Mouse (Mus musculus): ENCODE measurements around the gene Nms. TPM values are rescaled to one million over a fixed set of nuclear protein-coding genes. Genes with fewer than 3 reads are reported as not detected.

Gene Nms
- not detected in 2 replicates for total RNA-seq (2012; rRNA removed)

DNA sequence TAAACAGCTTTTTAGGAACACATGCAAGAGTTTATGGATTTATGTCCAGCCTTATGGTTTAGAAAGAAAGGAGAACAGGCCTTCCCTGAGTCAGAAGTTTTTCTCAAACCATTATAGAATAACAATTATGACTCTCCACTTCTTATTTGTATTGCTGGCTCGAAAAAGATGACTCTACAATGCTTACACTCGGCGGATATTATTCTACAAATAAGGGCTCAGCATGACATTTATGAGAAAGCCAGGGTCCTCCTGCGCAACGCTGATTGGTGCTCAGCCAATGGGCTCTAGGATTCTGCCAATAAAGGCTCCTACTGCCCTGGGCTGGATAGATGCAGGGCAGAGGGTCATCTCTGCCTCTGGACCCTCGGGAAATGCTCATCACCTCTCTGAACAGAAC is at the start of gene Nms:
Gene Nms, plus strand, starts transcription at position 301 of the 400 bp plus-strand sequence.
- TF ChIP-seq MAFK (IDR thresholded peaks at IDR 0.05; ENCODE audit: insufficient read depth, low read depth, low read length) (no peak), ZC3H11A (IDR thresholded peaks at IDR 0.05; ENCODE audit: borderline replicate concordance, low read depth, low read length) (no peak), ZNF384 (IDR thresholded peaks at IDR 0.05; ENCODE audit: low read depth, low read length) (no peak), HCFC1 (IDR thresholded peaks at IDR 0.05; ENCODE audit: borderline replicate concordance, insufficient read depth, low read length) (no peak), CHD2 (IDR thresholded peaks at IDR 0.05; ENCODE audit: low read depth, low read length) (no peak)
- Histone ChIP-seq H3K4me3 (ENCODE audit: insufficient read depth in 1 of 2, low read depth in 1 of 2, low read length in 2 of 2, poor library complexity in 1 of 2, severe bottlenecking in 1 of 2) (no peak within 1 kb of the TSS), H3K27ac (ENCODE audit: insufficient read depth, low read depth, low read length, poor library complexity, severe bottlenecking) (no peak within 1 kb of the TSS), H3K9me3 (ENCODE audit: control insufficient read depth, insufficient read depth, low read depth, low read length) (no peaks in the 10 kb centered on the region), H3K4me1 (ENCODE audit: control insufficient read depth in 2 of 2, insufficient read depth in 2 of 2, low read length in 2 of 2, poor library complexity in 1 of 2) (no peaks in the 10 kb centered on the region), H3K9ac (ENCODE audit: insufficient read depth, low read depth, low read length, poor library complexity, severe bottlenecking) (no peak within 1 kb of the TSS), H3K36me3 (ENCODE audit: control insufficient read depth, insufficient read depth, low read length, poor library complexity, severe bottlenecking) (no peaks in the 10 kb centered on the region)
- DNase-seq (ENCODE audit: low read depth, low spot score) = no peak
- in situ Hi-C loops (cut with MboI; ENCODE audit: low sequenced_read_pairs in 2 of 2, unreplicated experiment in 2 of 2) = loop anchor here in 1 of 2 experiments (10.0 kb wide), 1 partner anchor 74 kb away; no protein-coding TSS in a partner anchor

- Histone ChIP-seq H3K36me3 (ENCODE audit: control insufficient read depth, insufficient read depth, low read length, poor library complexity, severe bottlenecking) (peaks cover 6% of the 10 kb centered on the region; the same call in 1 of the 2 replicates), H3K27ac (ENCODE audit: insufficient read depth, low read depth, low read length, poor library complexity, severe bottlenecking) (no peak overlapping the region), H3K9me3 (ENCODE audit: control insufficient read depth, insufficient read depth, low read depth, low read length) (no peaks in the 10 kb centered on the region), H3K4me1 (ENCODE audit: control insufficient read depth in 2 of 2, insufficient read depth in 2 of 2, low read length in 2 of 2, poor library complexity in 1 of 2) (peaks cover 0 to 10% of the 10 kb centered on the region in 2 experiments; a peak in 2 of 4 replicates), H3K4me3 (ENCODE audit: insufficient read depth in 1 of 2, low read depth in 1 of 2, low read length in 2 of 2, poor library complexity in 1 of 2, severe bottlenecking in 1 of 2) (no peak overlapping the region), H3K9ac (ENCODE audit: insufficient read depth, low read depth, low read length, poor library complexity, severe bottlenecking) (no peak overlapping the region)
- TF ChIP-seq ZC3H11A (IDR thresholded peaks at IDR 0.05; ENCODE audit: borderline replicate concordance, low read depth, low read length) (no peak), ZNF384 (IDR thresholded peaks at IDR 0.05; ENCODE audit: low read depth, low read length) (no peak), MAFK (IDR thresholded peaks at IDR 0.05; ENCODE audit: insufficient read depth, low read depth, low read length) (no peak)
- DNase-seq (ENCODE audit: low read depth, low spot score) = no peak
- in situ Hi-C loops (cut with MboI; ENCODE audit: low sequenced_read_pairs in 2 of 2, unreplicated experiment in 2 of 2) = no loop called here
Measured at GRCm38 (mm10) chr1:38891444-38891843, 47.5 kb upstream of the Nms start.

GRCm38 (mm10) chr1:38893081-38893480 is 45.9 kb upstream of the Nms start:
- DNase-seq (ENCODE audit: low read depth, low spot score) = no peak

GRCm38 (mm10) chr1:38897431-38898248 is 41.3 kb upstream of the Nms start, which contains the start of gene Chst10:
Chst10 (minus strand) TSS chr1:38898161.
- H3K27ac ChIP-seq (ENCODE audit: insufficient read depth, low read depth, low read length, poor library complexity, severe bottlenecking) = no peak within 1 kb of the TSS
- in situ Hi-C loops (cut with MboI; ENCODE audit: low sequenced_read_pairs in 2 of 2, unreplicated experiment in 2 of 2) = no loop called here
- H3K36me3 ChIP-seq (ENCODE audit: control insufficient read depth, insufficient read depth, low read length, poor library complexity, severe bottlenecking) = peaks cover 4% of the 10 kb centered on the region; the same call in 1 of the 2 replicates
- peak; percentile 47 for DNase-seq (ENCODE audit: low read depth, low spot score)
- peak within 1 kb of the TSS; percentile 73 to 83 for H3K4me3 ChIP-seq (ENCODE audit: insufficient read depth in 1 of 2, low read depth in 1 of 2, low read length in 2 of 2, poor library complexity in 1 of 2, severe bottlenecking in 1 of 2)
- TF ChIP-seq HCFC1 (IDR thresholded peaks at IDR 0.05; ENCODE audit: borderline replicate concordance, insufficient read depth, low read length) (peak; percentile 44; the same call in 1 of the 2 replicates), ZC3H11A (IDR thresholded peaks at IDR 0.05; ENCODE audit: borderline replicate concordance, low read depth, low read length) (no peak), ZNF384 (IDR thresholded peaks at IDR 0.05; ENCODE audit: low read depth, low read length) (no peak), CHD2 (IDR thresholded peaks at IDR 0.05; ENCODE audit: low read depth, low read length) (no peak)
- H3K9me3 ChIP-seq (ENCODE audit: control insufficient read depth, insufficient read depth, low read depth, low read length) = no peaks in the 10 kb centered on the region
- H3K9ac ChIP-seq (ENCODE audit: insufficient read depth, low read depth, low read length, poor library complexity, severe bottlenecking) = peak within 1 kb of the TSS; percentile 78
- H3K4me1 ChIP-seq (ENCODE audit: control insufficient read depth in 2 of 2, insufficient read depth in 2 of 2, low read length in 2 of 2, poor library complexity in 1 of 2) = peaks cover 0 to 5% of the 10 kb centered on the region in 2 experiments; a peak in 1 of 4 replicates

More at GRCm38 (mm10) chr1:38893081-38893480, 45.9 kb upstream of the Nms start:
- peaks cover 6% of the 10 kb centered on the region; the same call in 1 of the 2 replicates for H3K36me3 ChIP-seq (ENCODE audit: control insufficient read depth, insufficient read depth, low read length, poor library complexity, severe bottlenecking)
- in situ Hi-C loops (cut with MboI; ENCODE audit: low sequenced_read_pairs in 2 of 2, unreplicated experiment in 2 of 2) = no loop called here
- TF ChIP-seq ZNF384 (IDR thresholded peaks at IDR 0.05; ENCODE audit: low read depth, low read length) (no peak), CHD2 (IDR thresholded peaks at IDR 0.05; ENCODE audit: low read depth, low read length) (no peak), ZC3H11A (IDR thresholded peaks at IDR 0.05; ENCODE audit: borderline replicate concordance, low read depth, low read length) (no peak), HCFC1 (IDR thresholded peaks at IDR 0.05; ENCODE audit: borderline replicate concordance, insufficient read depth, low read length) (no peak), MAFK (IDR thresholded peaks at IDR 0.05; ENCODE audit: insufficient read depth, low read depth, low read length) (no peak)
- no peaks in the 10 kb centered on the region for H3K4me1 ChIP-seq (ENCODE audit: control insufficient read depth in 2 of 2, insufficient read depth in 2 of 2, low read length in 2 of 2, poor library complexity in 1 of 2)
- H3K27ac ChIP-seq (ENCODE audit: insufficient read depth, low read depth, low read length, poor library complexity, severe bottlenecking) = no peak overlapping the region
- H3K4me3 ChIP-seq (ENCODE audit: insufficient read depth in 1 of 2, low read depth in 1 of 2, low read length in 2 of 2, poor library complexity in 1 of 2, severe bottlenecking in 1 of 2) = no peak overlapping the region
- H3K9ac ChIP-seq (ENCODE audit: insufficient read depth, low read depth, low read length, poor library complexity, severe bottlenecking) = no peak overlapping the region
- no peaks in the 10 kb centered on the region for H3K9me3 ChIP-seq (ENCODE audit: control insufficient read depth, insufficient read depth, low read depth, low read length)

Measured in ES-E14 (cell line).